Mouse (Mus musculus) adrenal gland, postnatal 4 days (tissue): ENCODE measurements around the gene Ntrk1. TPM values are rescaled to one million over a fixed set of nuclear protein-coding genes. Genes with fewer than 3 reads are reported as not detected.
A peak's percentile ranks its signal among the peaks of the same experiment; 100 is the strongest.

ENCODE experiments used
- DNase-seq, 2 experiments: peaks; one replicate each; pipeline ENCODE4 v3.0.0; 2021 to 2022; ENCODE audit warnings: low spot score in 2 of 2, mixed read lengths in 2 of 2
- total RNA-seq, 2 experiments: library from RNA; stranded (reverse); gene quantifications; 2 replicates each; pipeline ENCODE4 v1.2.3; 2021

The Ntrk1 gene
- total RNA-seq, 2 experiments from 2014 or later: 14.6 to 26.4 TPM

GRCm38 (mm10) chr3:87755964-87756363 is 39.0 kb downstream of the Ntrk1 start:
- peak; percentile 79 to 80 for DNase-seq

- no peak for DNase-seq
Observed at GRCm38 (mm10) chr3:87753829-87754228, 41.1 kb downstream of the Ntrk1 start.

- no peak for DNase-seq
Observed at GRCm38 (mm10) chr3:87752567-87752966, 42.4 kb downstream of the Ntrk1 start.

GRCm38 (mm10) chr3:87749977-87750376 is 45.0 kb downstream of the Ntrk1 start:
- DNase-seq: no peak

GRCm38 (mm10) chr3:87749036-87749435 is 45.9 kb downstream of the Ntrk1 start:
- DNase-seq: no peak

GRCm38 (mm10) chr3:87748431-87748830 is 46.5 kb downstream of the Ntrk1 start, which contains the start of gene Lrrc71:
Gene Lrrc71, minus strand, starts transcription at chr3:87748625.
- no peak for DNase-seq

- no peak for DNase-seq
Observed at GRCm38 (mm10) chr3:87745036-87745659, 49.8 kb downstream of the Ntrk1 start.

- DNase-seq: no peak
Observed at GRCm38 (mm10) chr3:87743927-87744326, 51.0 kb downstream of the Ntrk1 start.

GRCm38 (mm10) chr3:87742735-87743134 is 52.2 kb downstream of the Ntrk1 start:
- DNase-seq: no peak

- no peak for DNase-seq
Observed at GRCm38 (mm10) chr3:87742013-87742412, 52.9 kb downstream of the Ntrk1 start.

GRCm38 (mm10) chr3:87738906-87739305 is 56.1 kb downstream of the Ntrk1 start:
- DNase-seq: no peak

- DNase-seq: no peak
Observed at GRCm38 (mm10) chr3:87735335-87735734, 59.6 kb downstream of the Ntrk1 start.

GRCm38 (mm10) chr3:87733984-87734761 is 60.8 kb downstream of the Ntrk1 start:
- no peak for DNase-seq

- DNase-seq: no peak
Observed at GRCm38 (mm10) chr3:87733098-87733497, 61.9 kb downstream of the Ntrk1 start.

GRCm38 (mm10) chr3:87728696-87729095 is 66.3 kb downstream of the Ntrk1 start:
- DNase-seq: no peak

Other genes starting within 250 kb of the Ntrk1 start
- 10 to 100 TPM; 43.7 to 44.7 TPM for gene Arhgef11, start 177.6 kb downstream of the Ntrk1 start, total RNA-seq
- gene Lrrc71, start 46.5 kb downstream of the Ntrk1 start, total RNA-seq: 1 to 10 TPM in 1 of 2 experiments, under 1 TPM in 1; 0.78 to 1.5 TPM
- gene Insrr, start 1.8 kb upstream of the Ntrk1 start, total RNA-seq: 1 to 10 TPM; 2.1 to 5.8 TPM
- 10 to 100 TPM; 40.3 to 42.5 TPM for gene Pear1, start 29.1 kb upstream of the Ntrk1 start, total RNA-seq
- under 1 TPM; 0.25 to 0.51 TPM for gene Sh2d2a, start 51.6 kb upstream of the Ntrk1 start, total RNA-seq
- 10 to 100 TPM; 67.0 to 74.2 TPM for gene Prcc, start 90.4 kb upstream of the Ntrk1 start, total RNA-seq
- gene Hdgf, start 111.2 kb upstream of the Ntrk1 start, total RNA-seq: 100 to 1,000 TPM; 205 to 213 TPM
- 100 to 1,000 TPM; 135 to 138 TPM for gene Mrpl24, start 124.3 kb upstream of the Ntrk1 start, total RNA-seq
- gene Isg20l2, start 135.2 kb upstream of the Ntrk1 start, total RNA-seq: 10 to 100 TPM; 31.0 to 33.5 TPM
- gene Rrnad1, start 135.6 kb upstream of the Ntrk1 start, total RNA-seq: 10 to 100 TPM; 21.9 to 24.9 TPM
- gene Crabp2, start 153.5 kb upstream of the Ntrk1 start, total RNA-seq: 1 to 10 TPM; 1.7 to 2.0 TPM
- 10 to 100 TPM; 16.2 to 24.3 TPM for gene Nes, start 175.9 kb upstream of the Ntrk1 start, total RNA-seq
- 10 to 100 TPM; 29.2 to 30.6 TPM for gene Bcan, start 205.1 kb upstream of the Ntrk1 start, total RNA-seq
- gene Hapln2, start 232.4 kb upstream of the Ntrk1 start, total RNA-seq: not detected
- gene Gpatch4, start 247.9 kb upstream of the Ntrk1 start, total RNA-seq: 10 to 100 TPM; 15.4 to 16.1 TPM